8 mouse cellular contexts compared by ENCODE assay signal in genomic region chr5:52191180-52191468, GRCm38 (mm10). TPM values are rescaled to one million over a fixed set of nuclear protein-coding genes. Genes with fewer than 3 reads are reported as not detected.
A peak's percentile ranks its signal among the peaks of the same experiment; 100 is the strongest.
DNase-seq lines count a peak whose midpoint lies in the region; ATAC-seq lines count a peak whose summit lies in the region.

No protein-coding gene starts in this region.

- 30% methylated on average over 1 of the region's 1 CpGs for WGBS in intestine, embryonic 14.5 days
- 33% methylated on average over 1 of the region's 1 CpGs for WGBS in midbrain, embryonic 14.5 days

- H3K27ac ChIP-seq in intestine, embryonic 14.5 days (ENCODE audit: low read depth): peak overlapping the region; percentile 96
- no peak overlapping the region for H3K27ac ChIP-seq in midbrain, embryonic 14.5 days (replicated peaks; ENCODE audit: low read depth, low read length)

- H3K9me3 ChIP-seq in intestine, embryonic 14.5 days (ENCODE audit: control insufficient read depth, low read length): no peaks in the 10 kb centered on the region
- no peaks in the 10 kb centered on the region for H3K9me3 ChIP-seq in midbrain, embryonic 14.5 days (ENCODE audit: control insufficient read depth, low read length)

- no peak for ATAC-seq in intestine, embryonic 14.5 days (replicated peaks; ENCODE audit: low FRiP score, low TSS enrichment, low read depth)
- no peak for ATAC-seq in midbrain, embryonic 14.5 days (ENCODE audit: low FRiP score, low TSS enrichment)

- 0 out of 2 replicates have a peak overlapping the region, but pooled peaks have one; percentile 25 for H3K9ac ChIP-seq in intestine, embryonic 14.5 days (ENCODE audit: low read length)
- no peak overlapping the region; the same call in 1 of the 2 replicates for H3K9ac ChIP-seq in midbrain, embryonic 14.5 days (replicated peaks; ENCODE audit: low read length)

- peak; percentile 18 for DNase-seq in cerebellum, adult 9-11 months
- no peak for DNase-seq in cerebellum, postnatal 10 days
- DNase-seq in thymus, postnatal 25 days: peak; percentile 1
- no peak for DNase-seq in thymus, adult 18-20 months
- peak; percentile 55 for DNase-seq in intestine, embryonic 14.5 days (ENCODE audit: low spot score)
- no peak for DNase-seq in midbrain, embryonic 14.5 days
- no peak for DNase-seq in layer of hippocampus, adult 9-10 months (ENCODE audit: low spot score)
- no peak for DNase-seq in thymus, postnatal 14 days

- H3K4me3 ChIP-seq in intestine, embryonic 14.5 days (ENCODE audit: low read depth, low read length): peak overlapping the region; percentile 70
- H3K4me3 ChIP-seq in midbrain, embryonic 14.5 days (replicated peaks; ENCODE audit: low read depth, low read length): peak overlapping the region; percentile 98

- no peaks in the 10 kb centered on the region for H3K27me3 ChIP-seq in intestine, embryonic 14.5 days (replicated peaks; ENCODE audit: control insufficient read depth, insufficient read depth, low read length)
- no peaks in the 10 kb centered on the region for H3K27me3 ChIP-seq in midbrain, embryonic 14.5 days (ENCODE audit: control insufficient read depth, insufficient read depth, low read length)

- H3K4me1 ChIP-seq in intestine, embryonic 14.5 days (replicated peaks; ENCODE audit: control insufficient read depth, insufficient read depth, low read length): peaks cover 19% of the 10 kb centered on the region
- peaks cover 27% of the 10 kb centered on the region for H3K4me1 ChIP-seq in midbrain, embryonic 14.5 days (ENCODE audit: control insufficient read depth, insufficient read depth, low read length)

- H3K4me2 ChIP-seq in intestine, embryonic 14.5 days (ENCODE audit: low read length): peak overlapping the region; percentile 73
- peak overlapping the region; percentile 67 for H3K4me2 ChIP-seq in midbrain, embryonic 14.5 days (ENCODE audit: low read length)

- no peaks in the 10 kb centered on the region for H3K36me3 ChIP-seq in intestine, embryonic 14.5 days (ENCODE audit: control insufficient read depth, insufficient read depth, low read length)
- H3K36me3 ChIP-seq in midbrain, embryonic 14.5 days (ENCODE audit: control insufficient read depth, insufficient read depth, low read length): no peaks in the 10 kb centered on the region

RNA-seq across cellular contexts. Expression of gene Dhx15, which starts 0.8 kb away (rescaled TPM):
- 95.9 and 96.3 TPM in 2 replicates for polyA plus RNA-seq in intestine, embryonic 14.5 days (2014; fragmentation: Nextera tagmentation; extraction: Ambion mirVana)
- 84.0 and 87.5 TPM in 2 replicates for polyA plus RNA-seq in midbrain, embryonic 14.5 days (2014; fragmentation: Nextera tagmentation; extraction: Ambion mirVana)

Comparison
In these comparisons a context has a peak if more than half of its experiments do, and no peak if none do; other contexts are left out.
1. DNase-seq: peak in cerebellum, adult 9-11 months (single experiment), thymus, postnatal 25 days (single experiment) and intestine, embryonic 14.5 days (single experiment); none in cerebellum, postnatal 10 days (0 of 2), thymus, adult 18-20 months (0 of 2), midbrain, embryonic 14.5 days (single experiment), layer of hippocampus, adult 9-10 months (single experiment) and thymus, postnatal 14 days (single experiment).